Mouse (Mus musculus): ENCODE measurements around the gene Aup1. TPM values are rescaled to one million over a fixed set of nuclear protein-coding genes. Genes with fewer than 3 reads are reported as not detected.

Aup1 gene
- polyA plus RNA-seq, 1 experiment from 2014 or later: 123 TPM

DNA sequence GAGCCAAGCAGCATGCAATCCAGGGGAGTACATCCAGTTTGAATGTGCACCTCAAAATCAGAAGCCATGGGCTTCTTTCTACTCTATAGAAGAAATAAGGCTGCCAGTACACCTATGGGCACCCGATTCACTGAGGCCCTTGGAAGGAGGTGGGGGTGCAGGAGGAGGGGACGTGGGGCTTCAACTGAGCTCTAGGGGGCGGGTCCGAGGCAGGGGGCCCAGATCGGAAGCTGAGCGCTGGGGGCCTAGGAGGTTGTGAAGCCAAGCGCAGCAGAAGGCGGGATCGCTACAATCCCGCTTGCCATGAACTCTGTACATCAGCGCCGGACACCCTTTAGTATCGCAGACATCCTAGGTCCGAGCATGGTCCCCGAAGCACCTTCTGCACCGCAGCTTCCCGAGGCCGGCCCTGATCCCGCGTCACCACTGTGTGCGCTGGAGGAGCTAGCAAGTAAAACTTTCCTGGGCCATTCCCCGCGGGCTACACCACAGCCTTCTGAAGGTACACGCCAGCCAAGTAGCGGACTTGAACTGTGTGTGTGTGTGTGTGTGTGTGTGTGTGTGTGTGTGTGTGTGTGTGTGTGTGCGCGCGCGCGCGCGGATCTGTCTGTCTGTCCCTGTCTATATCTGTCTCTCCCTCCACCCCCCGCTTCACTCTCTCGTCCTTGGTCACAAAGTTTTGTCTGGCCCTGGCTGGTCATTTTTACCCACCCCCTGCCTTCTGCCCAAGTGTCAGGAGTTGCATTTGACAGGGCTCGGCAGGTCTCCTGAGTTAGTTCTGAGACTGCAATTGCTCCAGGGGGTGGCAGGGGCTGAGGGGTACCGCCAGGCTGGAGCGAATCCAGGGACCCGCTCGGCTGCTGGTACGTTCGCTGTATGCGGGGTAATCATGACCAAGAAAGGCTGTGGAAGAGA is 32.1 kb downstream of the Aup1 start, which contains the start of gene Lbx2:
Gene Lbx2 (plus strand): TSS at position 247 of the 915 bp plus-strand sequence.
- peaks cover 47% of the 10 kb centered on the region for H3K27me3 ChIP-seq (ENCODE audit: control insufficient read depth, insufficient read depth, low read length)
- 1% methylated on average over 35 of the region's 42 CpGs for WGBS
- ATAC-seq (ENCODE audit: low read depth): no peak
- no peaks in the 10 kb centered on the region for H3K9me3 ChIP-seq (ENCODE audit: control insufficient read depth, low read length)
- H3K9ac ChIP-seq (replicated peaks; ENCODE audit: low read depth, low read length): no peak within 1 kb of the TSS
- H3K4me2 ChIP-seq (ENCODE audit: low read depth, low read length): no peak within 1 kb of the TSS
- no peak within 1 kb of the TSS for H3K27ac ChIP-seq (ENCODE audit: low read depth, low read length)
- H3K36me3 ChIP-seq (ENCODE audit: control insufficient read depth, insufficient read depth, low read length): no peaks in the 10 kb centered on the region
- H3K4me3 ChIP-seq (ENCODE audit: low read depth, low read length): no peak within 1 kb of the TSS
- H3K4me1 ChIP-seq (ENCODE audit: control insufficient read depth, insufficient read depth, low read length): no peaks in the 10 kb centered on the region

DNA sequence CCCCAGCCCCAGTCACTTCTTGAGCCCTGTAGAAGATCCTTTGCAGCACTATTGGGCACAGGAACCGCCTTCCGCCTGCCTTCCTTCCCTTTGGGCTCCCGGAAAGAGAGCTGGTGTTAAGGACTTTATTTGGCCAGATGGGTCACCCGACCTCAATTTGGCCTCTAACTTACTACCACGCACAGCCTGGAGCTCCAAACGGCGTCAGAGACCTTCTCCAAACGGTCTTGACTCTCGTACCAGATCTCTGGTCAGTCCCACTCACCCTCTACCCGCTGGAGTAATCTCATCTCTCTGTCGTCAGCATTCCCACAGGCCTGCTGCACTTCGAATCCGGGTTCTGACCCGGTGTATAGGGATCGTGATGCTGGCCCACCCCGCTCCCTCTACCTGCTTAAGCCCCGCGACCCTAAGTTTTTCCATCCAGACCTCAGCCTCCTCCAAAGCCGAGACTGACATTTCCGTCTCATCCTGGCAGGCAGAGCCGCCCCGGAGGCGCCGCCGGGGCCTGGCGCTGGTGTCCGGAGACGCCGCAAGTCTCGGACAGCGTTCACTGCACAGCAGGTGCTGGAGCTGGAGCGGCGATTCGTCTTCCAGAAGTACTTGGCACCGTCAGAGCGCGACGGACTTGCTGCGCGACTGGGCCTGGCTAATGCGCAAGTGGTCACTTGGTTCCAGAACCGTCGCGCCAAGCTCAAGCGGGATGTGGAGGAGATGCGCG is 33.0 kb downstream of the Aup1 start:
- peak overlapping the region; percentile 22; the same call in 1 of the 2 replicates for H3K4me2 ChIP-seq (ENCODE audit: low read depth, low read length)

DNA sequence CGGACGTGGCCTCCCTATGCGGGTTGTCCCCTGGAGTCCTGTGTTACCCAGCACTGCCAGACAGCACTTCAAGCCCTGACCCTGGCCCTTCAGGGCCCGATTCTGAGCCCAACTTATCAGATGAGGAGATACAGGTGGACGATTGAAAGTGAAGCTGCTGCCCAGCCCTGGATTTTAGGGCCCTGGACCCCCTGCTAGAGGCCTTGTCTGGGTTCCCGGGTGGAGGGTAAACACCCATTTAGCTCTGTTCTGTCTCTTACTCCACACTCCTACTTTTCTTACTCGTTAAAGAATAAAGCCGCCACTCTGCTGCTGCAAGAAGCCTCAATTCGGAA is 33.6 kb downstream of the Aup1 start:
- peak overlapping the region; percentile 22; the same call in 1 of the 2 replicates for H3K4me2 ChIP-seq (ENCODE audit: low read depth, low read length)
- WGBS: 8% methylated on average over 9 of the region's 9 CpGs

More for the DNA sequence above, 33.0 kb downstream of the Aup1 start:
- Histone ChIP-seq H3K27ac (ENCODE audit: low read depth, low read length) (no peak overlapping the region), H3K36me3 (ENCODE audit: control insufficient read depth, insufficient read depth, low read length) (no peaks in the 10 kb centered on the region), H3K9ac (replicated peaks; ENCODE audit: low read depth, low read length) (no peak overlapping the region), H3K9me3 (ENCODE audit: control insufficient read depth, low read length) (no peaks in the 10 kb centered on the region), H3K4me1 (ENCODE audit: control insufficient read depth, insufficient read depth, low read length) (no peaks in the 10 kb centered on the region), H3K27me3 (ENCODE audit: control insufficient read depth, insufficient read depth, low read length) (peaks cover 47% of the 10 kb centered on the region), H3K4me3 (ENCODE audit: low read depth, low read length) (peak overlapping the region; percentile 7; the same call in 1 of the 2 replicates)
- 2% methylated on average over 47 of the region's 47 CpGs for WGBS
- no peak for ATAC-seq (ENCODE audit: low read depth)

DNA sequence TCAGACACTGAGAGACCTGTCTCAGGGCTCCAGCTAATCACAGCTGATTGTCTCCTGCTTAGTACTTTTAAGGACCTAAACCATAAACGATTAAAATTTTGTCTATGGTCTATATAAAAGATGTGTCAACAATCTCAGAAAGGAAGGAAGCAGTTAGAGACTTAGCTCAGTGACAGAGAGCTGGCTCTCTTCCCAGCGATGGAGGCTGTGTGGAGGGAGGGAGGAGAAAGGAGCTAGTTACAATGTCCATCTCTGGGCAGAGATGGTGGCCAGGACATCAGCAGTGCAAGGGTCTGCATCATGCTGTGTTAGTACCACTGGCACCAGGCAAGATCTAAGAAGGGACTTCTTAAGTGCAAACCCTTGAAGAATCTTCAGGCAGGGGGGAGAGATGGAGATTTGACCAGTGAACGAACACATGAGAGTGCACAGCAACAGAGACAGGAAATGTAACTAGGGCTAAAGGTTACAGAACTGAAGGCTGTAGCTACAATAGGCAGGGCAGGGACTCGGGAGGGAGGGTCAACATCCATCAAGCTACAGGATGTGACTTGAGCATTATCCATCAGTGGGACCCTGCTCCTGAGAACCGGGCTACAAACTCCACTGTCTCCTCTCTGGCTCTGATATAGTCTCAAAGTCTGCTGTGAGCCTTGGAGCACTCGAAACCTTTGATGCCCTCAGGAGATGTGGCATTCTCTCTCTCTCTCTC is 38.3 kb downstream of the Aup1 start:
- peaks cover 19% of the 10 kb centered on the region for H3K27me3 ChIP-seq (ENCODE audit: control insufficient read depth, insufficient read depth, low read length)
- no peak overlapping the region for H3K4me2 ChIP-seq (ENCODE audit: low read depth, low read length)
- H3K27ac ChIP-seq (ENCODE audit: low read depth, low read length): no peak overlapping the region
- 41% methylated on average over 6 of the region's 6 CpGs for WGBS
- no peak for ATAC-seq (ENCODE audit: low read depth)
- no peaks in the 10 kb centered on the region for H3K9me3 ChIP-seq (ENCODE audit: control insufficient read depth, low read length)
- H3K4me3 ChIP-seq (ENCODE audit: low read depth, low read length): no peak overlapping the region
- no peak overlapping the region for H3K9ac ChIP-seq (replicated peaks; ENCODE audit: low read depth, low read length)
- no peaks in the 10 kb centered on the region for H3K36me3 ChIP-seq (ENCODE audit: control insufficient read depth, insufficient read depth, low read length)
- H3K4me1 ChIP-seq (ENCODE audit: control insufficient read depth, insufficient read depth, low read length): no peaks in the 10 kb centered on the region

More for the DNA sequence above, 33.6 kb downstream of the Aup1 start:
- Histone ChIP-seq H3K36me3 (ENCODE audit: control insufficient read depth, insufficient read depth, low read length) (no peaks in the 10 kb centered on the region), H3K27me3 (ENCODE audit: control insufficient read depth, insufficient read depth, low read length) (peaks cover 47% of the 10 kb centered on the region), H3K9ac (replicated peaks; ENCODE audit: low read depth, low read length) (no peak overlapping the region), H3K4me3 (ENCODE audit: low read depth, low read length) (peak overlapping the region; percentile 7; the same call in 1 of the 2 replicates), H3K9me3 (ENCODE audit: control insufficient read depth, low read length) (no peaks in the 10 kb centered on the region), H3K4me1 (ENCODE audit: control insufficient read depth, insufficient read depth, low read length) (no peaks in the 10 kb centered on the region), H3K27ac (ENCODE audit: low read depth, low read length) (no peak overlapping the region)
- no peak for ATAC-seq (ENCODE audit: low read depth)

DNA sequence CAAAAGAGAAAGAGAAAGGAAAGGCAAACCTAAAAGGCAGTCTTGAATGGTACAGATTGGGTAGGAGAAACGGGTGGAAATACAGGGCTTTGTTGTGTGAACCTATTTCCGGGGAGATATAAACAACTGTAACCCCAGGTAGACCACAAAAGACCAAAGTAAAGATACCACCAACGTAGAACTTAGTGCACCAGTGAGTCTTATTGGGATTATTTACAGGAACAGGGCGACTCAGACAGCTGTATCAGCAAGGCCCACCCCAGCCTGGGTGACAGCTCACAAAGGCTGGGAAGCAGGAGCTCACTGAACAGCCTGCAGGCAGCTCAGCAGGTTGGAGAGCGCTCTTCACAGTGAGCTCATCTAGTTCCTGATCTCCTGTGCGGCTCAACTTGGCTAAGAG is 41.6 kb downstream of the Aup1 start:
- WGBS: 47% methylated on average over 6 of the region's 6 CpGs
- no peak overlapping the region for H3K4me2 ChIP-seq (ENCODE audit: low read depth, low read length)

DNA sequence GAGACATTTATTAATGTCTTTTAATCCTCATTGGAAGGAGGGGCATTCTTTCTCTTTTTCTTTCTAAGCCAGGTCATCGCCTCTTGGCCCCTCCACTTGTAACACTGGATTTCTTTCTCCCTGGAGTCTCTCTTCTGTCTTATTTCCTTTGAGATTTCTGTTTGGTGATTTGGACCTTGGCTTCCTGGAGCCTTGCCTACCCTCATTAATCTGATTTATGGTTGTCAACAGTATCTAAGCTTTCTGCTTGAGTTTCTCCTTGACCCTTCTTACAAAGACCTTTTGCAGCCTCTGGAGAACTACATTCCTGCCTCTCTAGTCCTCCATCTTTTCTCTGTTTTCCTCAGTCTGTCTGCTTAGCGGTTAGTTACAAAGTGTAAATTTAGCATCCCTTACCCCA is 44.1 kb downstream of the Aup1 start:
- WGBS: 63% methylated on average over 2 of the region's 2 CpGs
- Histone ChIP-seq H3K9me3 (ENCODE audit: control insufficient read depth, low read length) (no peaks in the 10 kb centered on the region), H3K4me1 (ENCODE audit: control insufficient read depth, insufficient read depth, low read length) (peaks cover 16% of the 10 kb centered on the region), H3K4me3 (ENCODE audit: low read depth, low read length) (no peak overlapping the region), H3K27ac (ENCODE audit: low read depth, low read length) (no peak overlapping the region), H3K27me3 (ENCODE audit: control insufficient read depth, insufficient read depth, low read length) (peaks cover 3% of the 10 kb centered on the region; the same call in 1 of the 2 replicates), H3K9ac (replicated peaks; ENCODE audit: low read depth, low read length) (no peak overlapping the region), H3K4me2 (ENCODE audit: low read depth, low read length) (no peak overlapping the region), H3K36me3 (ENCODE audit: control insufficient read depth, insufficient read depth, low read length) (no peaks in the 10 kb centered on the region)
- no peak for ATAC-seq (ENCODE audit: low read depth)

More for the DNA sequence above, 41.6 kb downstream of the Aup1 start:
- no peaks in the 10 kb centered on the region for H3K36me3 ChIP-seq (ENCODE audit: control insufficient read depth, insufficient read depth, low read length)
- H3K27ac ChIP-seq (ENCODE audit: low read depth, low read length): no peak overlapping the region
- no peaks in the 10 kb centered on the region for H3K9me3 ChIP-seq (ENCODE audit: control insufficient read depth, low read length)
- H3K9ac ChIP-seq (replicated peaks; ENCODE audit: low read depth, low read length): no peak overlapping the region
- no peak for ATAC-seq (ENCODE audit: low read depth)
- H3K4me1 ChIP-seq (ENCODE audit: control insufficient read depth, insufficient read depth, low read length): no peaks in the 10 kb centered on the region; the same call in 1 of the 2 replicates
- H3K4me3 ChIP-seq (ENCODE audit: low read depth, low read length): no peak overlapping the region
- H3K27me3 ChIP-seq (ENCODE audit: control insufficient read depth, insufficient read depth, low read length): no peaks in the 10 kb centered on the region

DNA sequence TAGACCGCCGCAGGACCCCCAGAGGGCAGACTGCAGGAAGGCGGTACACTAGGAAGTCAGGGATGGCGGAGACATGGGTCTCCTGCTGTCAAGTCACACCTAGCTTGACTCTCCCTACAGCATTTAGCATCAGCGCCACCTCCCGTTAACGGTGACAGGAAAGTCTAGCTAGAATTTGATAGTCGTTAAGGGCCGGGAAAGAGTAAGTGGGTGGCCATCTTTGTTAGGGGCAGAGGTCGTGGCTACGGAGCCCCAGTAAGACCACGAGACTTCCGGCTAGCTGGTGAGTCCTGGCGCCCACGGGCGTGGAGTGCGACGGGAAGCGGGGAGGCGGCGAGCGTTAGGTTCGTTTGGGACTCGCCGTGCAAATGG is 47.0 kb downstream of the Aup1 start, which contains the start of the genes Ccdc142 and Gm42688:
Gene Ccdc142 (plus strand): TSS at position 286 of the 372 bp plus-strand sequence.
Gene Gm42688 (plus strand): TSS at position 302 of the 372 bp plus-strand sequence.
- Histone ChIP-seq H3K36me3 (ENCODE audit: control insufficient read depth, insufficient read depth, low read length) (no peaks in the 10 kb centered on the region), H3K9ac (replicated peaks; ENCODE audit: low read depth, low read length) (peak within 1 kb of the TSS; percentile 78), H3K4me2 (ENCODE audit: low read depth, low read length) (peak within 1 kb of the TSS; percentile 74), H3K4me3 (ENCODE audit: low read depth, low read length) (peak within 1 kb of the TSS; percentile 53), H3K4me1 (ENCODE audit: control insufficient read depth, insufficient read depth, low read length) (peaks cover 16% of the 10 kb centered on the region), H3K27ac (ENCODE audit: low read depth, low read length) (peak within 1 kb of the TSS; percentile 76), H3K27me3 (ENCODE audit: control insufficient read depth, insufficient read depth, low read length) (peaks cover 3% of the 10 kb centered on the region; the same call in 1 of the 2 replicates), H3K9me3 (ENCODE audit: control insufficient read depth, low read length) (no peaks in the 10 kb centered on the region)
- under 1% methylated on average over 25 of the region's 25 CpGs for WGBS
- peak; percentile 91 for ATAC-seq (ENCODE audit: low read depth)

DNA sequence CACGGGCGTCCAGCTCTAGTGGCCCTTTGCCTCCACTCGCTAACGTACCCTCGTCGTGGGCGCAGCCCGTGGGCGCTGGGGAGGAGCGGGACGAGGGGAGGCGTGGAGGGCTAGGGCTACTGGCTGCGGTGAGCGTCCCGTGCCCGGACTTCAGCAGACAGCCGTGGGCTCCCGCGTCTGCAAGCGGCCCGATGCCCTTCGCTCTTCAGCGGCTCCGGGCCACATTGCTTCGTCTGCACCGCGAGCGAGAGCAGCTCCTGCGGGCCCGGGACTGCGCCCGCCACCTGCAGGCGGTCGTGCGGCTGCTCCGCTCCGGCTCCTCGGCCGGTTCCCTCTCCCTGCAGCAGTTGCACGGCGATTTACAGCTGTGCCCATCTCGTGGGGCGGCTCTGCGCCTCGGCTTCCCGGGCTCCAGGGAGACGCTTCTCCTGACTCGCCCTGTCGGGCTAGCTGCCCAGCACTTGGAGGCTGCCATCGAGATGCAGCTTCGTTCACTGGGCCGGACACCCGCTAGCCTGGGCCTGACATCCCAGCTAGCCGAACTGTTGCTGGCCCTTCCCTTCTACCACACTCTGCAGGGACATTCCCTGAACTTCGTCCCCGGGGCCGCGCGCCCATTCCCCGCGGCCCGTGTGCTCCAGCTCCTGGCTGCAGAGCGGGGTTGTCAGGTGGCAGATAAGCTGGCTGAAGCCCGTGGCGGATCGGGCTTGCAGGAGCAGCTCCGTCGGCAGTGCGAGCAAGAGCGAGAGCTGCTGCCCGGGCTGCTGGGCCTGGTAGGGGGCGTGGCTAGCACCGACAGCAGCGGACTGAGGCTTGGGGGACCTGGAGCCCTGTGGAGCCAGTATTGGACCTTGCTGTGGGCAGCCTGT is 47.6 kb downstream of the Aup1 start:
- under 1% methylated on average over 65 of the region's 74 CpGs for WGBS

More for the DNA sequence above, 47.6 kb downstream of the Aup1 start:
- peak overlapping the region; percentile 78 for H3K9ac ChIP-seq (replicated peaks; ENCODE audit: low read depth, low read length)
- H3K4me3 ChIP-seq (ENCODE audit: low read depth, low read length): peak overlapping the region; percentile 53
- peaks cover 3% of the 10 kb centered on the region; the same call in 1 of the 2 replicates for H3K27me3 ChIP-seq (ENCODE audit: control insufficient read depth, insufficient read depth, low read length)
- H3K9me3 ChIP-seq (ENCODE audit: control insufficient read depth, low read length): no peaks in the 10 kb centered on the region
- peak; percentile 82 for ATAC-seq (ENCODE audit: low read depth)
- peaks cover 16% of the 10 kb centered on the region for H3K4me1 ChIP-seq (ENCODE audit: control insufficient read depth, insufficient read depth, low read length)
- peak overlapping the region; percentile 76 for H3K27ac ChIP-seq (ENCODE audit: low read depth, low read length)
- H3K36me3 ChIP-seq (ENCODE audit: control insufficient read depth, insufficient read depth, low read length): no peaks in the 10 kb centered on the region
- peak overlapping the region; percentile 74 for H3K4me2 ChIP-seq (ENCODE audit: low read depth, low read length)

Data from neural tube, embryonic 14.5 days (tissue).